Mouse (Mus musculus) regulatory T cell (primary cell): ENCODE data around the gene 4930470P17Rik.
"Not testable (repeated sequence)": the region's sequence is repeated elsewhere in the genome, so short reads cannot be mapped to it uniquely, and the experiment has no call there.

ENCODE experiments used
- in situ Hi-C: fragments of 300-600 bp; cut with MboI, MseI; formaldehyde crosslinking; loops from one replicate; pipeline ENCODE4 v1.15.1; 2025; ENCODE audit warnings: high pct_unique_total_duplicates

Gene 4930470P17Rik

GRCm38 (mm10) chr2:170601917-170602316, at the start of gene 4930470P17Rik:
Gene 4930470P17Rik, minus strand, starts transcription at chr2:170602017.
- in situ Hi-C loops, result no loop called here

GRCm38 (mm10) chr2:170651483-170651882, 49.7 kb upstream of the 4930470P17Rik start:
- in situ Hi-C loops, result no loop called here

- in situ Hi-C loops, result no loop called here
Measured at GRCm38 (mm10) chr2:170648542-170648941, 46.7 kb upstream of the 4930470P17Rik start.

- in situ Hi-C loops, result no loop called here
Measured at GRCm38 (mm10) chr2:170646201-170646600, 44.4 kb upstream of the 4930470P17Rik start.

- in situ Hi-C loops, result no loop called here
Measured at GRCm38 (mm10) chr2:170642338-170642806, 40.6 kb upstream of the 4930470P17Rik start.

- in situ Hi-C loops, result no loop called here
Measured at GRCm38 (mm10) chr2:170640281-170640680, 38.5 kb upstream of the 4930470P17Rik start.

- in situ Hi-C loops, result no loop called here
Measured at GRCm38 (mm10) chr2:170638746-170639145, 36.9 kb upstream of the 4930470P17Rik start.

- in situ Hi-C loops, result no loop called here
Measured at GRCm38 (mm10) chr2:170632998-170633622, 31.3 kb upstream of the 4930470P17Rik start.

- in situ Hi-C loops, result no loop called here
Measured at GRCm38 (mm10) chr2:170632386-170632785, 30.6 kb upstream of the 4930470P17Rik start.

GRCm38 (mm10) chr2:170631375-170631774, 29.6 kb upstream of the 4930470P17Rik start:
- in situ Hi-C loops, result no loop called here

GRCm38 (mm10) chr2:170630553-170630952, 28.7 kb upstream of the 4930470P17Rik start:
- in situ Hi-C loops, result no loop called here

GRCm38 (mm10) chr2:170627991-170628390, 26.2 kb upstream of the 4930470P17Rik start:
- in situ Hi-C loops, result not testable (repeated sequence)

GRCm38 (mm10) chr2:170624201-170624880, 22.5 kb upstream of the 4930470P17Rik start:
- in situ Hi-C loops, result not testable (repeated sequence)

GRCm38 (mm10) chr2:170622985-170623384, 21.2 kb upstream of the 4930470P17Rik start:
- in situ Hi-C loops, result no loop called here

- in situ Hi-C loops, result no loop called here
Measured at GRCm38 (mm10) chr2:170618862-170619492, 17.2 kb upstream of the 4930470P17Rik start.

GRCm38 (mm10) chr2:170611794-170612193, 10.0 kb upstream of the 4930470P17Rik start:
- in situ Hi-C loops, result not testable (repeated sequence)

- in situ Hi-C loops, result no loop called here
Measured at GRCm38 (mm10) chr2:170601171-170601570, 646 bp downstream of the 4930470P17Rik start.

GRCm38 (mm10) chr2:170597586-170597985, 4.2 kb downstream of the 4930470P17Rik start:
- in situ Hi-C loops, result no loop called here

GRCm38 (mm10) chr2:170596726-170597125, 5.1 kb downstream of the 4930470P17Rik start:
- in situ Hi-C loops, result no loop called here

GRCm38 (mm10) chr2:170592161-170592560, 9.7 kb downstream of the 4930470P17Rik start:
- in situ Hi-C loops, result no loop called here

- in situ Hi-C loops, result no loop called here
Measured at GRCm38 (mm10) chr2:170588369-170588900, 13.4 kb downstream of the 4930470P17Rik start.

GRCm38 (mm10) chr2:170584678-170585077, 17.1 kb downstream of the 4930470P17Rik start:
- in situ Hi-C loops, result no loop called here
